Mouse (Mus musculus) bone marrow macrophage, adult 2 months (primary cell): Measurements from ENCODE around the gene Zfp69. TPM values are rescaled to one million over a fixed set of nuclear protein-coding genes. Genes with fewer than 3 reads are reported as not detected.

Experiments
- H3K27ac ChIP-seq: 2 replicates; pipeline ENCODE4 v1.5.1; 2012; ENCODE audit warnings: low read depth, low read length; ENCODE audit not compliant: insufficient read depth
- H3K4me1 ChIP-seq: 2 replicates; pipeline ENCODE4 v1.6.1; 2012; ENCODE audit warnings: low read length; ENCODE audit not compliant: control insufficient read depth, insufficient read depth
- H3K4me3 ChIP-seq: 2 replicates; pipeline ENCODE4 v1.5.1; 2012; ENCODE audit warnings: mild to moderate bottlenecking, low read length, moderate library complexity; ENCODE audit not compliant: insufficient read depth
- CTCF ChIP-seq: IDR thresholded peaks from 2 replicates; pipeline ENCODE4 v1.5.1; 2012; ENCODE audit warnings: low read depth, mild to moderate bottlenecking, low read length, moderate library complexity
- POLR2A ChIP-seq: IDR thresholded peaks from 2 replicates; pipeline ENCODE4 v1.6.1; 2012; ENCODE audit warnings: mild to moderate bottlenecking, low read depth, low read length, borderline replicate concordance
- polyA plus RNA-seq: library from polyadenylated mRNA; stranded (reverse); fragments of >200 nt; gene quantifications from 2 replicates; pipeline ENCODE4 v1.2.4, GENCODE M21; 2012; ENCODE audit not compliant: missing spikeins, insufficient read depth, insufficient read length

Gene Zfp69
- polyA plus RNA-seq, 1 experiment, result 2.4 TPM

GRCm38 (mm10) chr4:120890754-120891440 lies 60.6 kb downstream of the Zfp69 start:
- no peak overlapping the region for H3K4me3 ChIP-seq
- H3K27ac ChIP-seq, result no peak overlapping the region
- H3K4me1 ChIP-seq, result no peaks in the 10 kb centered on the region
- no peak for TF ChIP-seq CTCF
- TF ChIP-seq POLR2A, result no peak

GRCm38 (mm10) chr4:120888884-120889283 lies 62.6 kb downstream of the Zfp69 start:
- no peak overlapping the region for H3K4me3 ChIP-seq
- H3K4me1 ChIP-seq, result peaks cover 9% of the 10 kb centered on the region
- TF ChIP-seq POLR2A, result no peak
- no peak for TF ChIP-seq CTCF
- no peak overlapping the region for H3K27ac ChIP-seq

GRCm38 (mm10) chr4:120887381-120888112 lies 64.0 kb downstream of the Zfp69 start:
- no peak for TF ChIP-seq POLR2A
- TF ChIP-seq CTCF, result no peak
- H3K4me3 ChIP-seq, result no peak overlapping the region

GRCm38 (mm10) chr4:120886811-120887210 lies 64.7 kb downstream of the Zfp69 start:
- H3K4me3 ChIP-seq, result no peak overlapping the region
- TF ChIP-seq CTCF (no peak), POLR2A (no peak)
- no peak overlapping the region for H3K27ac ChIP-seq
- peaks cover 11% of the 10 kb centered on the region for H3K4me1 ChIP-seq

More at GRCm38 (mm10) chr4:120887381-120888112, 64.0 kb downstream of the Zfp69 start:
- H3K27ac ChIP-seq, result no peak overlapping the region
- H3K4me1 ChIP-seq, result peaks cover 9% of the 10 kb centered on the region

- Histone ChIP-seq H3K27ac (no peak overlapping the region), H3K4me1 (peaks cover 18% of the 10 kb centered on the region), H3K4me3 (no peak overlapping the region)
- TF ChIP-seq CTCF (no peak), POLR2A (no peak)
Observed at GRCm38 (mm10) chr4:120886131-120886530, 65.4 kb downstream of the Zfp69 start.

GRCm38 (mm10) chr4:120885208-120886120 lies 66.0 kb downstream of the Zfp69 start:
- Histone ChIP-seq H3K4me3 (no peak overlapping the region), H3K27ac (no peak overlapping the region)
- TF ChIP-seq POLR2A, result no peak
- no peak for TF ChIP-seq CTCF

GRCm38 (mm10) chr4:120882002-120882625 lies 69.4 kb downstream of the Zfp69 start:
- H3K27ac ChIP-seq, result no peak overlapping the region
- TF ChIP-seq CTCF, result no peak
- no peak for TF ChIP-seq POLR2A
- peaks cover 38% of the 10 kb centered on the region for H3K4me1 ChIP-seq
- H3K4me3 ChIP-seq, result no peak overlapping the region

More at GRCm38 (mm10) chr4:120885208-120886120, 66.0 kb downstream of the Zfp69 start:
- peaks cover 24% of the 10 kb centered on the region for H3K4me1 ChIP-seq

GRCm38 (mm10) chr4:120880731-120881432 lies 70.6 kb downstream of the Zfp69 start:
- Histone ChIP-seq H3K27ac (no peak overlapping the region), H3K4me1 (peaks cover 38% of the 10 kb centered on the region), H3K4me3 (no peak overlapping the region)
- no peak for TF ChIP-seq CTCF
- no peak for TF ChIP-seq POLR2A

Other genes with a start within 250 kb of the Zfp69 start
- not detected in 2 replicates for gene Kcnq4, start 203.1 kb downstream of the Zfp69 start, polyA plus RNA-seq
- 30.5 and 35.4 TPM in 2 replicates for gene Nfyc, start 120.1 kb downstream of the Zfp69 start, polyA plus RNA-seq
- gene Rims3, start 96.9 kb downstream of the Zfp69 start, polyA plus RNA-seq, result 1.9 and 2.3 TPM in 2 replicates
- gene Exo5, start 26.7 kb downstream of the Zfp69 start, polyA plus RNA-seq, result 19.3 and 20.1 TPM in 2 replicates
- 137 and 139 TPM in 2 replicates for gene Smap2, start 65.5 kb upstream of the Zfp69 start, polyA plus RNA-seq
- not detected in 2 replicates for gene Col9a2, start 87.7 kb upstream of the Zfp69 start, polyA plus RNA-seq
- gene Zmpste24, start 146.5 kb upstream of the Zfp69 start, polyA plus RNA-seq, result 43.5 and 45.9 TPM in 2 replicates
- not detected in 2 replicates for gene Tmco2, start 157.5 kb upstream of the Zfp69 start, polyA plus RNA-seq